Mouse (Mus musculus) layer of hippocampus, postnatal 25 days (tissue): Measurements from ENCODE around the gene Myo3a. TPM values are rescaled to one million over a fixed set of nuclear protein-coding genes. Genes with fewer than 3 reads are reported as not detected.

Experiments used
- DNase-seq, 2 experiments: peaks; one replicate each; pipeline ENCODE4 v3.0.0; 2022; ENCODE audit warnings: mixed read lengths in 2 of 2, low spot score in 1 of 2; ENCODE audit errors: extremely low spot score in 1 of 2
- total RNA-seq, 2 experiments: library from RNA; stranded (reverse); gene quantifications; 2 replicates each; pipeline ENCODE4 v1.2.3; 2021

Gene Myo3a
- total RNA-seq, 2 experiments from 2014 or later: 1.3 TPM

- DNase-seq: no peak
Measured at GRCm38 (mm10) chr2:22620030-22620429, 392.7 kb downstream of the Myo3a start.

GRCm38 (mm10) chr2:22620534-22620933, 393.2 kb downstream of the Myo3a start:
- no peak for DNase-seq

- DNase-seq: no peak
Measured at GRCm38 (mm10) chr2:22620978-22621827, 393.9 kb downstream of the Myo3a start.

- DNase-seq: no peak
Measured at GRCm38 (mm10) chr2:22621828-22622731, 394.8 kb downstream of the Myo3a start, which contains the start of gene Gad2. Gad2 (plus strand) TSS chr2:22622205.

- no peak for DNase-seq
Measured at GRCm38 (mm10) chr2:22623111-22624070, 396.1 kb downstream of the Myo3a start.

GRCm38 (mm10) chr2:22624188-22624975, 397.1 kb downstream of the Myo3a start:
- DNase-seq: no peak

GRCm38 (mm10) chr2:22625096-22625960, 398.0 kb downstream of the Myo3a start:
- DNase-seq: no peak

- no peak for DNase-seq
Measured at GRCm38 (mm10) chr2:22627147-22627666, 399.9 kb downstream of the Myo3a start.

- no peak for DNase-seq
Measured at GRCm38 (mm10) chr2:22627819-22628432, 400.6 kb downstream of the Myo3a start.

GRCm38 (mm10) chr2:22634766-22635165, 407.5 kb downstream of the Myo3a start:
- DNase-seq: no peak

GRCm38 (mm10) chr2:22646134-22646533, 418.8 kb downstream of the Myo3a start:
- no peak for DNase-seq

GRCm38 (mm10) chr2:22648394-22648793, 421.1 kb downstream of the Myo3a start:
- no peak for DNase-seq

GRCm38 (mm10) chr2:22651826-22652225, 424.5 kb downstream of the Myo3a start:
- no peak for DNase-seq

- DNase-seq: no peak
Measured at GRCm38 (mm10) chr2:22663731-22664130, 436.4 kb downstream of the Myo3a start.
